Mouse (Mus musculus) cerebellum, adult 2 months (tissue): ENCODE measurements around the gene Tpi1.

Experiments used
- CTCF ChIP-seq: fragments of 200-500 bp; IDR thresholded peaks from 2 replicates; pipeline ENCODE4 v1.5.1; 2011; ENCODE audit warnings: low read depth, mild to moderate bottlenecking, control low read depth, low read length, moderate library complexity, borderline replicate concordance; ENCODE audit not compliant: insufficient read depth
- POLR2A ChIP-seq: fragments of 200-500 bp; IDR thresholded peaks from 2 replicates; pipeline ENCODE4 v1.6.1; 2011; ENCODE audit warnings: low read length, control low read depth, borderline replicate concordance; ENCODE audit not compliant: insufficient read depth

GRCm38 (mm10) chr6:124812848-124813247 lies 1.2 kb downstream of the Tpi1 start:
- no peak for TF ChIP-seq CTCF
- TF ChIP-seq POLR2A, result no peak
